Mouse (Mus musculus) midbrain, embryonic 16.5 days (tissue): ENCODE measurements around the gene Mprip. TPM values are rescaled to one million over a fixed set of nuclear protein-coding genes. Genes with fewer than 3 reads are reported as not detected.
A peak's percentile ranks its signal among the peaks of the same experiment; 100 is the strongest.

Experiments
- ATAC-seq: fragments of 200-750 bp; cut with Nextera tagmentation; 2 replicates; pipeline ENCODE4 v1.8.0; 2017; ENCODE audit warnings: moderate TSS enrichment
- H3K27ac ChIP-seq: fragments of 300-500 bp; sonication (generic); 2 replicates; pipeline ENCODE4 v1.5.1; 2014; ENCODE audit warnings: mild to moderate bottlenecking, low read length, mixed read lengths
- H3K27me3 ChIP-seq: fragments of 300-500 bp; sonication (generic); 2 replicates; pipeline ENCODE4 v1.6.1; 2014; ENCODE audit warnings: low read depth, low read length, mixed read lengths; ENCODE audit not compliant: control insufficient read depth, insufficient read depth
- H3K36me3 ChIP-seq: fragments of 300-500 bp; sonication (generic); 2 replicates; pipeline ENCODE4 v1.6.1; 2014; ENCODE audit warnings: mild to moderate bottlenecking, low read length, moderate library complexity, mixed read lengths; ENCODE audit not compliant: control insufficient read depth, insufficient read depth
- H3K4me1 ChIP-seq: fragments of 300-500 bp; sonication (generic); 2 replicates; pipeline ENCODE4 v1.6.1; 2014; ENCODE audit warnings: mild to moderate bottlenecking, low read length, mixed read lengths; ENCODE audit not compliant: control insufficient read depth, insufficient read depth
- H3K4me2 ChIP-seq: fragments of 300-500 bp; sonication (generic); 2 replicates; pipeline ENCODE4 v1.6.1; 2014; ENCODE audit warnings: mild to moderate bottlenecking, low read length, mixed read lengths
- H3K4me3 ChIP-seq: fragments of 300-500 bp; sonication (generic); 2 replicates; pipeline ENCODE4 v1.5.1; 2014; ENCODE audit warnings: low read depth, mild to moderate bottlenecking, low read length, moderate library complexity, mixed read lengths
- H3K9ac ChIP-seq: fragments of 300-500 bp; sonication (generic); 2 replicates; pipeline ENCODE4 v1.6.1; 2014; ENCODE audit warnings: low read depth, low read length, mixed read lengths
- H3K9me3 ChIP-seq: fragments of 300-500 bp; sonication (generic); replicated peaks from 2 replicates; pipeline ENCODE4 v1.6.1; 2014; ENCODE audit warnings: mild to moderate bottlenecking, low read length, mixed read lengths; ENCODE audit not compliant: control insufficient read depth, poor library complexity, severe bottlenecking
- WGBS: fragments of 180-500 bp; shearing (Covaris S2); extraction: QIAGEN DNeasy Blood & Tissue Kit; methylation state at CpG from one replicate; pipeline ENCODE4 v1.1.7; 2014; 5-methylcytosine and 5-hydroxymethylcytosine counted together
- polyA plus RNA-seq: library from polyadenylated mRNA; unstranded; fragments of >200 nt; fragmentation: Nextera tagmentation; extraction: Ambion mirVana; gene quantifications from 2 replicates; pipeline ENCODE4 v1.2.1, GENCODE M21; 2015

Mprip gene
- polyA plus RNA-seq, 1 experiment from 2014 or later, result 35.8 TPM

DNA sequence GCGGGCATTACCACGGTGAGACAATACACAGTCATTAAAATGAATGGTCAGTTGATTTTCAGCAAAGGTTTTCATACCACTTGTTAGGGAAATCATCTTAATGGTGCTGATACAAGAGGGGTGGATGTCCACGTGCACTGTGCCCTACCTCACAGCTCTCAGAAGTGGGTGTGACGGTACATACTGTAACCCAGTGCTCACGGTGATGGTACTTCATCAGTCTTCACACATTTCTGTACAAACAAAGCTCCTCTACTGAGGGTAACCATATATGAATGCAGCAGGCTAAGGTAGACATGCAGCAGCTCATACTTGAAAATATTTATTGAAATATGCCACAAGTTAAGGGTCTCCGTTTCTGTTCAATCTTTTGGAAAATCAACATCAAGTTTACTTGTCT is 122.5 kb downstream of the Mprip start:
- Histone ChIP-seq H3K4me1 (peaks cover 8% of the 10 kb centered on the region; the same call in 1 of the 2 replicates), H3K4me2 (no peak overlapping the region), H3K4me3 (no peak overlapping the region), H3K27me3 (no peaks in the 10 kb centered on the region), H3K27ac (no peak overlapping the region), H3K9ac (no peak overlapping the region), H3K9me3 (no peaks in the 10 kb centered on the region), H3K36me3 (peaks cover 4% of the 10 kb centered on the region; the same call in 1 of the 2 replicates)
- 93% methylated on average over 6 of the region's 6 CpGs for WGBS
- ATAC-seq, result no peak

DNA sequence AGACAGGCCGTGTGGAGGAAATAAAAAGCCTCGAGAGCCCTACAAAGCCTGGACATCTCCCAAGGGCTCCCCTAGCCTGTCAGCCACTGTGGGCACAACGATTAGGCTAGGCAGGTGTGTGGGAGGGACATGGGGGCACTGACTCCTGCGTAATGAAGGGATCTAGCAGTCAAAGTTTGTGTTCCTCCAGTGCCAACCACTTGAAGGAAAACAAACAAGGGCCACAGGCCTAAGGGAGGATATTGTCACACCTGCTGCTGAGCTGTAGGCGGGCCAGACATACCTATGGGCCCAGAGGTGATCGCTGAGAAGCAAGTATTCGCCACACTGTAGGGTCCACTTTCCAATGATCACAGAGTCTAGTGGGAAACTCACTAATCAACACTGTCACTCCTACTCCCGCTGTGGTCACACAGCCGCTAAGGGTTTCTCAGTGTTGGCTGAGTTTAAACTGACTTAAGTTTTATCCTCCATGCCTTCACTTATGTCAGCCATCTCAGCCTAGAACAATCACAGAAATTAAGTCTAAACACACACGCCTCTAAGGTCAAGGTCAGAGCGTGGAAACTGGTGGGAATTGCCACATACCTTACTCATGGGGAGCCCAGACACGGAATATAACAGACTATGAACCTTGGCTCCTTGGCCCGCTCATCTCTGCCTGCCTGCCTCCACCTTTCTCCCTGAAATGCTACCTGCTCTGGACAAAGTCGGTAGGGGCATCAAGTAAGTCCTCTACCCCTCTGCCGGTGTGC is 125.5 kb downstream of the Mprip start:
- ATAC-seq, result peak; percentile 13; the same call in 1 of the 2 replicates
- Histone ChIP-seq H3K4me2 (peak overlapping the region; percentile 95), H3K9me3 (no peaks in the 10 kb centered on the region), H3K9ac (peak overlapping the region; percentile 75), H3K27ac (no peak overlapping the region), H3K27me3 (no peaks in the 10 kb centered on the region), H3K36me3 (peaks cover 6% of the 10 kb centered on the region; the same call in 1 of the 2 replicates), H3K4me1 (peaks cover 8% of the 10 kb centered on the region; the same call in 1 of the 2 replicates), H3K4me3 (peak overlapping the region; percentile 50)
- 52% methylated on average over 15 of the region's 15 CpGs for WGBS

DNA sequence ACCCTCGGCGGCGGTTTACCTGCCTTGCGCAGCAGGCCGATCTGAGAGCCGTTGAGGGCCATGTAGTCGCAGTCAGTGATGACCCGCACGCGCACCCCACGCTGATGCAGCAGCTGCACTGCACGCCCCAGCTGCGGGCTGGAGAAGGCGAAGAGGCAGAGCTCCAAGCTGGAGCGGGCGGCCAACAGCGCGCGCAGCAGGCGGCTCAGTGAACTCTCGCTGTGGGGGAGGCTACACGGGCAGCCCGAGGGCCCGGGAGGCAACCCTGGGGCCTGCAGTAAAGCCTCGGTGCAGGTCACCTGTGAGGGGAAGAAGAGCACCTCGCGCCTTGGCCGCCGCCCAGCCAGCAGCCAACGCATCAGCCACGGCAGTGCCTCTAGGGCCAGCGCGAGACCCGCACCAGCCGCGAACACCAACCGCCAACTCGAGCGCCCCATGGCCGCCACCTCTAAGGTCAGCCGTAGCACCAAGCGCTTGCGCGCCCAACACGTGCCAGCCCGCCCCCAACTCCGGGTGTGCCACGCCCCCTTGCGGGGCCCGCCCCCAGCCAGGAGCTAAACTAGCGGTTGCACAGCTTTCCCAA is 126.2 kb downstream of the Mprip start, which contains the start of gene Pld6:
TSS of gene Pld6 (minus strand) at position 447 of the 583 bp plus-strand sequence.
- Histone ChIP-seq H3K36me3 (peaks cover 12% of the 10 kb centered on the region), H3K4me3 (peak within 1 kb of the TSS; percentile 50), H3K27me3 (no peaks in the 10 kb centered on the region), H3K27ac (0 out of 2 replicates have a peak within 1 kb of the TSS, but pooled peaks have one; percentile 22), H3K9ac (peak within 1 kb of the TSS; percentile 75), H3K9me3 (no peaks in the 10 kb centered on the region), H3K4me1 (peaks cover 8% of the 10 kb centered on the region; the same call in 1 of the 2 replicates), H3K4me2 (peak within 1 kb of the TSS; percentile 95)
- ATAC-seq, result peak; percentile 88
- WGBS, result 1% methylated on average over 47 of the region's 51 CpGs

DNA sequence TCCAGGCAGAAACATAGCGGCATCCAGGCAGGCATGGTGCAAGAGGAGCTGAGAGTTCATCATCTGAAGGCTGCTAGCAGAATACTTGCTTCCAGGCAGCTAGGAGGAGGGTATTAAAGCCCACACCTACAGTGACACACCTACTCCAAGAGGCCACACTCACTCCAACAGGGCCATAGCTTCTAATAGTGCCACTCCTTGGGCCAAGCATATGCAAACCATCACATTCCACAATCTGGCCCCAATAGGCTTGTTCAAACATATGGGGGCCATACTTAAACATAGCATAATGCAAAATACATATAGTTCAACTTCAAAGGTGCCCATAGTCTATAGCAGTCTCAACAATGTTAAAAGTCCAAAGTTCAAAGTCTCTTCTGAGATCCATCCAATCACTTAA is 128.2 kb downstream of the Mprip start:
- peaks cover 8% of the 10 kb centered on the region; the same call in 1 of the 2 replicates for H3K4me1 ChIP-seq

GRCm38 (mm10) chr11:59793390-59793789 is 132.3 kb downstream of the Mprip start:
- H3K4me1 ChIP-seq, result no peaks in the 10 kb centered on the region
- H3K4me3 ChIP-seq, result no peak overlapping the region
- H3K27me3 ChIP-seq, result no peaks in the 10 kb centered on the region
- H3K36me3 ChIP-seq, result peaks cover 56% of the 10 kb centered on the region
- H3K4me2 ChIP-seq, result no peak overlapping the region
- no peak overlapping the region for H3K9ac ChIP-seq
- no peak for ATAC-seq
- H3K27ac ChIP-seq, result no peak overlapping the region
- H3K9me3 ChIP-seq, result no peaks in the 10 kb centered on the region
- 95% methylated on average over 6 of the region's 6 CpGs for WGBS

More for the DNA sequence above, 128.2 kb downstream of the Mprip start:
- no peak overlapping the region for H3K27ac ChIP-seq
- no peak overlapping the region for H3K4me2 ChIP-seq
- H3K27me3 ChIP-seq, result no peaks in the 10 kb centered on the region
- H3K9ac ChIP-seq, result no peak overlapping the region
- 93% methylated on average over 1 of the region's 1 CpGs for WGBS
- H3K9me3 ChIP-seq, result no peaks in the 10 kb centered on the region
- peaks cover 22% of the 10 kb centered on the region for H3K36me3 ChIP-seq
- H3K4me3 ChIP-seq, result no peak overlapping the region
- ATAC-seq, result no peak

- 94% methylated on average over 10 of the region's 10 CpGs for WGBS
- Histone ChIP-seq H3K9ac (no peak overlapping the region), H3K27me3 (no peaks in the 10 kb centered on the region), H3K4me1 (no peaks in the 10 kb centered on the region), H3K4me3 (no peak overlapping the region), H3K4me2 (no peak overlapping the region), H3K9me3 (no peaks in the 10 kb centered on the region), H3K36me3 (peaks cover 75% of the 10 kb centered on the region), H3K27ac (no peak overlapping the region)
- no peak for ATAC-seq
Measured at GRCm38 (mm10) chr11:59800412-59800811, 139.3 kb downstream of the Mprip start.

DNA sequence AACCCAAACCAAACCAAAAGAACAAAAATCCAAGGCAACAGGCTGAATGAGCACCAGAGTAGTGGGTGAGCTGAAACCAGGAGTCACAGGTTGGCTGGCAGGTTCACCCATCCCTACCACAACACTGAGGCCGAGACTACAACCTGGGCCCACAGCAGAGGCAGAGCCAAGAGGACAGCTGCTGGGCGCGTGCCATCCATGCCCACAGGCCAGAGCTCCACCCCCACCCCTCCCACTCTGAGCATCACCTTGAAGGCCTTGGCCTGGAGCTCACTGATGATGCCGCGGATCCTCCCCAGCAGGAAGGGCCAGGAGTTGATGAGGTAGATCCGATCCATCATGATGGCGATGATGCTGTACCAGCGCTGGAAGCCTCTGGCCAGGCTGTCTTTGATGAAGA is 140.8 kb downstream of the Mprip start:
- no peak overlapping the region for H3K4me2 ChIP-seq
- peaks cover 68% of the 10 kb centered on the region for H3K36me3 ChIP-seq
- no peak overlapping the region for H3K4me3 ChIP-seq
- H3K9ac ChIP-seq, result no peak overlapping the region
- 97% methylated on average over 8 of the region's 8 CpGs for WGBS
- ATAC-seq, result no peak
- no peaks in the 10 kb centered on the region for H3K4me1 ChIP-seq
- no peaks in the 10 kb centered on the region for H3K9me3 ChIP-seq
- H3K27ac ChIP-seq, result no peak overlapping the region
- H3K27me3 ChIP-seq, result no peaks in the 10 kb centered on the region

GRCm38 (mm10) chr11:59803516-59803915 is 142.4 kb downstream of the Mprip start:
- no peaks in the 10 kb centered on the region for H3K27me3 ChIP-seq
- peaks cover 3% of the 10 kb centered on the region for H3K4me1 ChIP-seq
- H3K9me3 ChIP-seq, result no peaks in the 10 kb centered on the region
- no peak overlapping the region for H3K27ac ChIP-seq
- H3K4me3 ChIP-seq, result no peak overlapping the region
- H3K4me2 ChIP-seq, result no peak overlapping the region
- peaks cover 56% of the 10 kb centered on the region for H3K36me3 ChIP-seq
- no peak for ATAC-seq
- H3K9ac ChIP-seq, result no peak overlapping the region
- WGBS, result 91% methylated on average over 14 of the region's 14 CpGs
